Mouse (Mus musculus) stomach, postnatal 0 days (tissue): ENCODE data around the gene Rps6kc1. TPM values are rescaled to one million over a fixed set of nuclear protein-coding genes. Genes with fewer than 3 reads are reported as not detected.

ENCODE experiments used
- ATAC-seq: fragments of 200-750 bp; cut with Nextera tagmentation; 2 replicates; pipeline ENCODE4 v1.8.0; 2017; ENCODE audit not compliant: low FRiP score, low TSS enrichment
- DNase-seq: peaks from one replicate; pipeline ENCODE4 v3.0.0-alpha.2; 2016; ENCODE audit warnings: low spot score
- H3K27ac ChIP-seq: fragments of 300-500 bp; sonication (generic); replicated peaks from 2 replicates; pipeline ENCODE4 v1.5.1; 2014; ENCODE audit warnings: mild to moderate bottlenecking, control low read depth
- H3K27me3 ChIP-seq: fragments of 300-500 bp; sonication (generic); 2 replicates; pipeline ENCODE4 v1.6.1; 2014; ENCODE audit warnings: low read length; ENCODE audit not compliant: control insufficient read depth, insufficient read depth
- H3K36me3 ChIP-seq: fragments of 300-500 bp; sonication (generic); 2 replicates; pipeline ENCODE4 v1.6.1; 2014; ENCODE audit warnings: low read length, mixed read lengths; ENCODE audit not compliant: control insufficient read depth, insufficient read depth
- H3K4me1 ChIP-seq: fragments of 300-500 bp; sonication (generic); replicated peaks from 2 replicates; pipeline ENCODE4 v1.6.1; 2014; ENCODE audit warnings: antibody characterized with exemption; ENCODE audit not compliant: control insufficient read depth, insufficient read depth
- H3K4me2 ChIP-seq: fragments of 300-500 bp; sonication (generic); replicated peaks from 2 replicates; pipeline ENCODE4 v1.6.1; 2014; ENCODE audit warnings: low read depth, mild to moderate bottlenecking, control low read depth, moderate library complexity
- H3K4me3 ChIP-seq: fragments of 300-500 bp; sonication (generic); 2 replicates; pipeline ENCODE4 v1.5.1; 2014; ENCODE audit warnings: low read depth, low read length, control low read depth
- H3K9ac ChIP-seq: fragments of 300-500 bp; sonication (generic); 2 replicates; pipeline ENCODE4 v1.6.1; 2014; ENCODE audit warnings: mild to moderate bottlenecking, low read length, control low read depth, mixed read lengths
- H3K9me3 ChIP-seq: fragments of 300-500 bp; sonication (generic); 2 replicates; pipeline ENCODE4 v1.6.1; 2016; ENCODE audit warnings: low read length; ENCODE audit not compliant: control insufficient read depth
- CTCF ChIP-seq: IDR thresholded peaks from 2 replicates; pipeline ENCODE4 v1.5.1; 2016; ENCODE audit warnings: antibody characterized with exemption, low read depth, mild to moderate bottlenecking, moderate library complexity
- EP300 ChIP-seq: optimal IDR thresholded peaks from 2 replicates; pipeline ENCODE3; 2016; ENCODE audit warnings: antibody characterized with exemption
- WGBS: fragments of 180-500 bp; shearing (Covaris S2); extraction: QIAGEN DNeasy Blood & Tissue Kit; methylation state at CpG from one replicate; pipeline ENCODE4 v1.1.7; 2014; 5-methylcytosine and 5-hydroxymethylcytosine counted together
- polyA plus RNA-seq: library from polyadenylated mRNA; unstranded; fragments of >200 nt; fragmentation: Nextera tagmentation; extraction: Ambion mirVana; gene quantifications from 2 replicates; pipeline ENCODE4 v1.2.1, GENCODE M21; 2015

Gene Rps6kc1
- polyA plus RNA-seq, 1 experiment from 2014 or later = 4.5 TPM

DNA sequence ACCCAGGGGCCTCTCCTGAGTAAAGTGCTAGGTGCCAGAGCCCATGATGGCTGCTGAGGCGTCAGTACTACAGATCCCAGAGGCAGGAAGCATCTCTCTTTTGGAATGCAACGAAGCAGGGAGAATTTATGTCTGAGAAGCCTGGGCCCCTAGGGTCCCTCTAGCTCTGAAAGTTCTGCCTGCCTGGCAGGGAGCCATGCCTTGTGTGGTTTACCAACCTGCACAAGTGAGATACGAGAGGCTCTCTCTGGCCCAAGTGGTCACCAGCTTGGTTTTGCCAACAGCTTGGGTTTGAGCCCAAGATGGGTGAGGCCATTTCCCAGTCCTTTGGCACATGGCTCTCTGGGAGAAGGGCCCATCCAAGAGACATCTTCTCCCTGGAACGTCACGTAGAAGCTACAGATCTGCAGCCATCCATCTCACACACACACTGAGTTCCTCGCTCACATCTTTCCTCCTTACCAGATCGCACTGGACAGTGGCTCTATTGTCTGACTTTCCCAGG is 187.6 kb downstream of the Rps6kc1 start:
- TF ChIP-seq EP300 (no peak), CTCF (no peak)

GRCm38 (mm10) chr1:190713848-190714247 is 197.7 kb downstream of the Rps6kc1 start:
- Histone ChIP-seq H3K4me3 (no peak overlapping the region), H3K36me3 (no peaks in the 10 kb centered on the region), H3K27me3 (no peaks in the 10 kb centered on the region), H3K9me3 (no peaks in the 10 kb centered on the region), H3K9ac (no peak overlapping the region), H3K4me2 (no peak overlapping the region), H3K27ac (no peak overlapping the region), H3K4me1 (no peaks in the 10 kb centered on the region)
- TF ChIP-seq EP300 = no peak
- TF ChIP-seq CTCF = no peak
- DNase-seq (no peak), ATAC-seq (no peak)
- WGBS = 81% methylated on average over 6 of the region's 6 CpGs

More for the DNA sequence above, 187.6 kb downstream of the Rps6kc1 start:
- H3K27ac ChIP-seq = no peak overlapping the region
- H3K4me1 ChIP-seq = no peaks in the 10 kb centered on the region
- no peak overlapping the region for H3K4me3 ChIP-seq
- no peak for DNase-seq
- H3K4me2 ChIP-seq = no peak overlapping the region
- no peaks in the 10 kb centered on the region for H3K27me3 ChIP-seq
- ATAC-seq = no peak
- no peak overlapping the region for H3K9ac ChIP-seq
- no peaks in the 10 kb centered on the region for H3K36me3 ChIP-seq
- no peaks in the 10 kb centered on the region for H3K9me3 ChIP-seq
- 84% methylated on average over 7 of the region's 7 CpGs for WGBS

- Histone ChIP-seq H3K27ac (no peak overlapping the region), H3K9ac (no peak overlapping the region), H3K36me3 (no peaks in the 10 kb centered on the region), H3K9me3 (no peaks in the 10 kb centered on the region), H3K27me3 (no peaks in the 10 kb centered on the region), H3K4me2 (no peak overlapping the region), H3K4me3 (no peak overlapping the region), H3K4me1 (no peaks in the 10 kb centered on the region)
- ATAC-seq (no peak), DNase-seq (no peak)
- TF ChIP-seq EP300 = no peak
- no peak for TF ChIP-seq CTCF
- WGBS = 25% methylated on average over 6 of the region's 6 CpGs
Measured at GRCm38 (mm10) chr1:190697576-190697975, 214.0 kb downstream of the Rps6kc1 start.

- no peaks in the 10 kb centered on the region for H3K9me3 ChIP-seq
- no peak overlapping the region for H3K4me3 ChIP-seq
- no peak for ATAC-seq
- DNase-seq = peak; percentile 42
- H3K9ac ChIP-seq = no peak overlapping the region
- 70% methylated on average over 11 of the region's 11 CpGs for WGBS
- no peak overlapping the region for H3K27ac ChIP-seq
- no peaks in the 10 kb centered on the region for H3K27me3 ChIP-seq
- H3K36me3 ChIP-seq = no peaks in the 10 kb centered on the region
- no peak overlapping the region for H3K4me2 ChIP-seq
- TF ChIP-seq CTCF (peak; percentile 72), EP300 (no peak)
- no peaks in the 10 kb centered on the region for H3K4me1 ChIP-seq
Measured at GRCm38 (mm10) chr1:190695589-190695988, 216.0 kb downstream of the Rps6kc1 start.

DNA sequence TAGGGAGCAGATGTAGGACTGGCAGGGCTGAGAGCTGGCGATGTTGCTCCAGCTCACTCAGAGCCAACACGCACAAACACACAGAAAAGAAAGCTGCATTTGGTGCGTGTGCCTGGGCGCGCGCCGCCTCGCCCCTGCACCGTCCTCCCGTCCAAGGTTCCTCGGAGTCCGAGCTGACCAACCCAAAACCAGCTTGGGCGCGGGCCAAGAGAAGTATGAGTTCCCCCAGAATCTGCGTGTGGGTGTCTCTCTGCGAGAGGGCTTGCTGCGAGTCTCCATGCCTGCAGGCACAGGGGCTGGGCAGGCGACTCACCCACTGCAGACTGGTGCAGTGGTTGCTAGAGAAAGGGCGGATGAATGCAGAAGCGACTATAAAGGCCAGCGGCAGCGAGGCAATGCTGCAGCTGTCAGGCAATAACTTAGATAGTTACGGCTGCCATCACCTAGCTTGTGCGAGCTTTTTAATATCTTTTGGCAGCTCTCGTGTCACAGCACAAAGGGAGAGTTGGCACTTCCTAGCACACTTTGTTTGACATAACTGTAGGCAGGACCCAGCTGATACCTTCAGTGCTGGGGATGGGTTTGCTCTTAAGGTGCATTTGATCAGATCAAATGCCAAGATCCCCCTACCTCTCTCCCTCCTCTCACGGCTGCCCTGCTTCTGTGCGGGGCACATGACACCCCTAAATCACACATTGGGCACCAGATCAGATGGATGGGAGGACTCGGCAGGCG is 220.9 kb downstream of the Rps6kc1 start:
- Histone ChIP-seq H3K9ac (no peak overlapping the region), H3K27me3 (no peaks in the 10 kb centered on the region), H3K4me2 (no peak overlapping the region), H3K4me1 (no peaks in the 10 kb centered on the region), H3K27ac (no peak overlapping the region), H3K36me3 (no peaks in the 10 kb centered on the region), H3K9me3 (no peaks in the 10 kb centered on the region), H3K4me3 (no peak overlapping the region)
- TF ChIP-seq EP300 = no peak
- no peak for TF ChIP-seq CTCF
- WGBS = 66% methylated on average over 29 of the region's 29 CpGs
- ATAC-seq = no peak
- DNase-seq = no peak

DNA sequence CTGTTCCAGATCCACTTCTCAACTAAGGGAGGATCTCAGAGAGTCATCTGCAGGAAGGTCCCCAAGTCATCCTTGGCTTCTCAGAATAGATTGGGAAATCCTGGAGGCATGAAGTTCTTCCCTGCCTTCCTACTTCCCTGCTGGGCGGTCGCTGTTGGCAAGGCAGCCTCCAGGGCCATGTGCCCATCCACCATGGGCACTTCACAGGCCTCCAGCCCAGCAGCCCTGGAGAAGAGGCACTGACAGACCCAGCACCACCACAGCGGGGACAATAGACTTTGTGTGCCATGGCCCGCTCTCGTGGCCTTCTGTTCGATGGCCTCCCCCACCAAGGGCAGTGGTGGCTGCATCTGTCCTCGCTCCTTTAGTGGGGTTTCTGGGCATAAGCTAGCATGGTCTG is 228.5 kb downstream of the Rps6kc1 start:
- H3K27ac ChIP-seq = no peak overlapping the region
- ATAC-seq (no peak), DNase-seq (no peak)
- H3K9me3 ChIP-seq = no peaks in the 10 kb centered on the region
- no peaks in the 10 kb centered on the region for H3K27me3 ChIP-seq
- no peak overlapping the region for H3K4me2 ChIP-seq
- no peaks in the 10 kb centered on the region for H3K4me1 ChIP-seq
- no peak for TF ChIP-seq CTCF
- TF ChIP-seq EP300 = no peak
- H3K4me3 ChIP-seq = no peak overlapping the region
- 95% methylated on average over 7 of the region's 7 CpGs for WGBS
- no peaks in the 10 kb centered on the region for H3K36me3 ChIP-seq
- H3K9ac ChIP-seq = no peak overlapping the region
